Mouse (Mus musculus) frontal cortex, postnatal 10 days (tissue): ENCODE measurements around the gene Ern1.

Source experiments
- DNase-seq, 2 experiments: peaks; one replicate each; pipeline ENCODE4 v3.0.0; 2022; ENCODE audit warnings: low spot score in 2 of 2, mixed read lengths in 1 of 2

The Ern1 gene

DNA sequence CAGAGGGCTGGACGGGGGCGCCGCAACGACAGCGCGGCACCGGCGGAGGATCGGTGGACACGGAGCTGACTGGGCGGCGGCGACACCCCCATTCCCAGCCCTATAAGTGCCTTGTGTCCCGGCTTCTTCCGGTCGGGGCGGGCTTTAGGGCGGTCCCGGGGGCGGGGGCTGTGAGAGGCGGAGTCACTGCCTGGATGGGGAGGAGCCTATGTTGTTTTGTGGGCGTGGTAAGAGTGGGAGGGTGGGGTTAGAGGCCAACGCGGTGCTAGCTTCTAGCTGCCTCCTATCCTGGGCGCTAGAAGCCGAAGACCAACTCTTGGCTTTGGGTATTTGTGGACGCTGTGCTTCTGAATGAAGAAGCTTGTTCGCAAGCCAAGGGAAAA is at the start of gene Ern1:
Ern1 (minus strand) TSS at position 120 of the 383 bp plus-strand sequence.
- peak; percentile 89 to 93 for DNase-seq

DNA sequence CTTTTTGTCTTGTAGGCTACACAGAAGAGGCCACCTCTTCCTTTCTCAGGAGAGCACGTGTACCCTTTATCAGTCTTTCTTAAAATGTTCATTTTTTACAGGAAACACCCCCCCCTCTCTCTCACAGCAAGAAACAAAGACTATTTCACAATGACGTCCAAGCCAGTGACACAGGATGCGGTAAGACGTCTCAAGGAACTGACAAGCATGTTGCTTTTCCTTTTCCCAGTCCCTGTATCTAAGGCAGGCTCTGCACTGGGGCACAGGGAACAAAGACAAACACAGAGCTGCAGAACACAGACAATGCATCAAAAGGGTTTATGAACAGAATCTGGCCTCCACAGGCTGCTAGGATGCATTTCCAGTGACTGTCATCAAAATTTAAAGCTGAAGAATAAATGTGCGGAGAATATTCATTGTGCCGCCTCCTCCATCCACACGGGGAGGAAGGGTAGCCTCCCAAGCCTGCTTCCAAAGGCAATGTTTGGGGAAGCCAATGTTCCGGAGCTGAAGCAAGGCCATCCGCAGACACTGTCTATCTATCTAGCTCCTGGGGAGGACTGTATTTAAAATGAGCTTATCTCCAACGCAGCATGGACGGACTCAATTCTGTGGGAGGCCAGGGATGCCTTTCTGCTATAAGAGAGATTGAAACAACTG is 48.7 kb upstream of the Ern1 start:
- no peak for DNase-seq

DNA sequence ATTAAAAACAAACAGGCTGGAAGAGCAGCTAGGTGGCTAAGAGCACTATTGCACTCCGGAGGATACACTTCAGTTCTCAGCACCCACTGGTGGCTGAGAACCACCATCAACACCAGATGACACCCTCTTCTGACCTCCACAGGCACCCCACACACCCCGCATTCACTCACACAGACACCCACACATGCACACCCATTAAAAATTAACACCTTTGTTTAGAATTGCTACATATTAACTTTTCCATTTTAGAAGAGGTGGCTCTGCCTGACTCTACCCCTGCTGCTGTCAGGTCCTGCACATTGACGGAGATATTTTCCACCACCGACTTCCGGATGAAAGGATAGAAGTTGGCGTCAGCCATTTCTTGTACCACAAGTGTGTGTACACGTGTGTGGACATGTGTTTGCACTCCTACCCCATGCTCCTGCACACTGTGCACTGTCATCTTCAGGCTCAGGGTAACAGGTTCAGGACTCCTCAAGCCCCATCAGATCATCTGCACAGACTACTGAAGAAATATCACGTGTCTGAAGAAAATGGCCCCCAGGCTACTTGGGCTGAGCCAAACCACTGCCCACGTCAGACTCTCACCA is 48.1 kb upstream of the Ern1 start:
- DNase-seq: no peak

DNA sequence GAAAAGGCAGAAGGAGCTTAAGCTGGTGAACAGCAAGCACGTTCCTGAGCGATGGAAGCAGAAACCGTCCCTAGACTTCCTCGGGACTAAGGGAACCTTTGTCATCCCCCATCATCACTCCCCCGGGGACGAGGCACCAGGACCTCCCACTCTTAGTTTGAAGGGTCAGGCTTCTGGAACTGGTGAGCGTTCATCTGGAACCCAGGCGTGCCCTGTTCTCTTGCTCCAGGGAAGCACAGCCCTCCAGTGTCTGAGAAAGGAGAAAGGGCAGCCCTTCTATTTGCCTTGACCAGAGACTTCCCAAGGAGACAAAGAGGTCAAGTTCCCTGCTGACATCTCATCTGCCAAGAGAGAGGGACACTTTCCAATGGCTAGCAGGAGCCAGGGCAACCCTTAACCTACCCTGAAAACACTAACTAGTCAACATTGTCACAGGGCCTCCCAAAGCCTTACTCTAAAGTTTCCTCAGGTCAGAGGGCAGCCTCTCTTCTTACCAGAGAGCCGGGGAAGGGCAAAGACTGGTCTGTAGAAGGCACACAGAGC is 44.7 kb upstream of the Ern1 start:
- DNase-seq: no peak

DNA sequence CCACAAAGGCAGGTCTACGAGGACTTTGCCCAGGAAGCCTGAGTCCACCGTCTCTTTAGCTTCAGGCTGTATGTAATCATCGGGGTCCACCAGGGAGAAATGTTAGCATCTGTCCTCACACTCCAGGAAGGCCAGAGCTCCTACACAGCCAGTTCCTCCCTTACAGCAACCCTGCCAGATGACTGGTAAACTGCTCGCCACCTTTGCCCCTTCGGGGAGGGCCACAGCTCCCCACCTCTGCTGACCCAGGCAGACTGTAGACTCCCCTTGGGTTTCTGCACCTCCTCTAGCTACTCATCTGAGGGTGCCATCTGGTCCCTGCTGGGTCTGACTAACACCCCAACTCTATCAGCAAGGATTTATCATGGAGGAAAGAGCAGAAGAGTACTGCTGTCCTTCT is 42.1 kb upstream of the Ern1 start:
- no peak for DNase-seq

DNA sequence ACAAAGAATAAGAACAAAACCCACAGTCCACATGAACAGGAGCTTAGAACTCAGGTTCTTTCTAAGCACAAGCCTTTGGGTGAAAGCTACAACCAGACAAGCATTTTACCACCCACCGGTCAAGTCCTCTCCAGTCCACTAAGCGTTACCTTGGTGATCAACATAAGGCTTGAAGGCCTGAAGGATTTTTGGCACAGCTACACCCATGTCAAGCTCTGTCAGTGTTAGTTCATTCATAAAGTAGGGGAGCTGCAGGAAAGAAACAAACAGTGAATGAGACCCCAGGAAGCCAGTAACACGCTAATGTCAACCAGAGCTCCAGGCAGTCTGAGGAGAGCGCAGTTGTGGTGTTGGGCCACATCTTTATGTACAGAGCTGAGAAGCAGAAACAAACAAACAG is 41.5 kb upstream of the Ern1 start:
- DNase-seq: no peak

DNA sequence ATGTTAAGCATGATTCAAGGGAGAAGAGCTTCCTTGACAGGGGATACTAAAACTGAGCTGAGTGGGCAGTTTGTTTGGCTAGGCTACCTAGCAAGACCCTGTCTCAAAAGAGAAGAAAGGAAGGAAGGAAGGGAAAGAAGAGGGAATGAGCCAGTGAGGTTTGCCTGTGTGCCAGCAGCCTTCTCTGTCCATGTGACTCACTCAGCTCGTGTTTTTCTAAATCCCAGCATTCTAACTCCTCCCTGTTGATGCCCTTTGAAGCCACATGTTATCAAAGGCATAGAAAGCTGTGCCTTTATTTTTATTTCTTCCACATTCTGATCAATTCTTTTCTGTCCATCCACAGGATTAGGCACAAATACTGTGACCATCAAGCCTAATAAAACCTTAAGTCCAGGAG is 40.3 kb upstream of the Ern1 start:
- no peak for DNase-seq

DNA sequence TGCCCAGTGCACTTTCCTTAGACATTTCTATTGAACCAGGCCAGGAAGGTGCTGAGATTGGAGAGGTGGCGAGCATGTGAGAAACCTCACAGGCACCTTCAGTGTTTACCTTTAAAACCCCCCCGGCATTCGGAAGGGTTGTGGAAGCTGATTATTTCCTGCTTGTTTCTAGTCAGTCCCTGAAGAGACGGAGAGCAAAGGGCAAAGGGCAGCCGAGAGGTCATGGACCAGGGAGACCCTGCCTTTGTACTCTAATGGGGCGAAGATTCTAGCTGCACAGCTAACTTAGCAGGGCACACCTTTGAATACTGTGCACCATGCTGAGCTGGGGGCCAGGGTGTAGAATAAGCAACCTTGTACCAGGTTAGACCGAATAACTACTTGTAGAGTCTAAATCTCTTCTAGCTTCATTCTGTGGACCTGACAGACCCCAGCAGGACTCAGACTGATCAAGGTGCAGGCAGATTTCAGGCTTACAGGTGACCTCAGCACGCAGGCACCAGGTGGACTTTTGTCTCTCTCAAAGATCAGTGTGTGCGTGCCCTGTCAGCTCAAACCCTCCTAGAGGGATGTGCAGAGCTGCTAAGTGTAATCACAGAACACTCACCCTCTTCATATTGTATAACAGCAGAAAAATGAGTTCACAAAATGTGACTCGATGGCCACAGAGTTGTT is 39.6 kb upstream of the Ern1 start:
- no peak for DNase-seq

DNA sequence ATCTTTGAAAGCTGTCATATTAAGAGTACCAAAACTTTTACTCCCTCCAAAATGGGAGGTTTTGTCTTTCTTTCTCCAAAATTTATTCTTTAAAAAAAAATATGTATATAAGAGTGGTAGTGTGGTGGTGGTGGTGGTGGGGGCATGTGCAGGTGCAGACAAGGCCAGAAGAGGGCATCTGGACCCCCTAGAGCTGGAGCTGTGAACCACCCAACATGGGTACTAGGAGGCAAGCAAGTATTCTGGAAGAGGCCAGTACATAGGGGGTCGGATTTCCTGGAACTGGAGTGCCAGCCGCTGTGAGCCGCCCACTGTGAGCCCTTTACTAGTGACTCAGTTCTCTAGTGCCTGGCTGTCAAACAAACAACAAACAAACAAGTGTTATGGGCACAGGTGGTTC is 34.9 kb upstream of the Ern1 start:
- no peak for DNase-seq

DNA sequence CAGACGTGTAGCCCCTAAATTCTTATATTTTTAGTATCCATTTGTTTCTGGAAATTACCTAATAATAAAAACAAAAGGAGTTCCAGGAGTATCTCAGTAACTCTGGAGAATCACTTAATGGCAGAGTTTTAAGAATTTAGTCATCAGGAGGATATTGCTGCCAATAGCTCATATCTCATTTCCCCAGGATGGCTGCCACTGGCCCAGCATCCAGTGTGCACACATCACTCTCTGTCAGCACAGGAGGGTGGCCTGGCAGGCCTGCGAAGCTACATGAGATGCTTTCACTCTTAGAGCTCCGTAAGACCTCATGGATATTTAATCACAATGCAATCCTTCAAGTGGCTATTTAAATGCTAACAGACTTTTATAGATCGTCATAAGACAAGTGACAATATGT is 34.0 kb upstream of the Ern1 start:
- DNase-seq: no peak

DNA sequence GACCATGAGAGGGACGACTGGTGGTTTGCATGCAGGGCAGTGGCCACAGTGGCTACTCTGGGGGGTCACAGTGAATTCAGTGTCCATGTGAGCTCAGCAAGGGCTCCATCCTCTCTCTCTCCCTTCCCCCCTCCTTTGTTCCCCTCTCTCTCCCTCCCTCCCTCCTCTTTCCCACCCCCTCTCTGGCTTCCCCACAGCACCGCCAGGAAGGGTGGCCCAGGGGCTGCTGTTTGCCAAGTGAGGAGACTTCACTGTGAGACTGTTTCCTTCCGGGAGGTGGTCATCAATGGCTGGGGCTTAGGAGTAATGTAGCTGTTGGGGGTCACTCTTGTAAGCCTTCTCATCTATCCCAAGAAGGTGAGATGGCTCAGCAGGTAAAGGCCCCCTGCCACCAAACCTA is 32.8 kb upstream of the Ern1 start:
- DNase-seq: no peak

DNA sequence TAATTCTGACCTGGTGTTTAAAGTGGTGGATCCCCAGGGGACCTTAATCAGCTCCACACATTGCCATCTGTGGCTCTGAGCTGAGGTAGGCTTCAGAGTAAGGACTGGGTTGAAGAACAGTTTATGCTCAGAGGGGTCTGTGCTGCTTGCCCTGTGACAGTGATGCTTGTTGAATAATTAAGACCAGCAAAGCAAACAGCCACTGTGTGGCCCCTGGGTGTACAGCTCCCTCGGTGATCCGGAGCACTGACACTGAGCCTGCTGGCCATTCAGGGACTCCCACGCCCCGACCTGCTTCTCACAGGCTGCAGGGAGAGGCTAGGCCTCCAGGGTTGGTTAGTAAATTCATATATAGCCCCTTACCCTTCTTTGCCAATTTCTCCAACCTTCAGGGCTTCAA is 31.9 kb upstream of the Ern1 start:
- DNase-seq: no peak

DNA sequence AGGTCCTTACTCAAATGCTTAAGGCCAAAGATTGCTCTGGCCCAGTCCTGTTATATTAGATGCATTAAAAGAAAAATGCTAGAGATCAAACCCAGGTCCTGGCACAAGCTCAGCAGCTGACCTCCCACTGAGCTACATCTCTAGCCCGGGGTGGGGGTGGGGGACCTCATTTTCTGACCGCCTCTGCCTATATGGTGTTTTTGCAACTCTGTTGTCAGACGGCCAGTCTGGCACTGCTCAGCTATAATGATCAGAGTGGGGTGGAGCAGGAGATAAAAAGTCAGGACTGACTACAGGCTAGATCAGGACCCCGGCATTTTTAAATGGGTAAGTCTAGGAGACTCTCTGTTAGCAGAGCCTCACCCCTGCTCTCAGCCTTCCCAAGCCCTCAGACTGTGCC is 30.7 kb upstream of the Ern1 start:
- no peak for DNase-seq

DNA sequence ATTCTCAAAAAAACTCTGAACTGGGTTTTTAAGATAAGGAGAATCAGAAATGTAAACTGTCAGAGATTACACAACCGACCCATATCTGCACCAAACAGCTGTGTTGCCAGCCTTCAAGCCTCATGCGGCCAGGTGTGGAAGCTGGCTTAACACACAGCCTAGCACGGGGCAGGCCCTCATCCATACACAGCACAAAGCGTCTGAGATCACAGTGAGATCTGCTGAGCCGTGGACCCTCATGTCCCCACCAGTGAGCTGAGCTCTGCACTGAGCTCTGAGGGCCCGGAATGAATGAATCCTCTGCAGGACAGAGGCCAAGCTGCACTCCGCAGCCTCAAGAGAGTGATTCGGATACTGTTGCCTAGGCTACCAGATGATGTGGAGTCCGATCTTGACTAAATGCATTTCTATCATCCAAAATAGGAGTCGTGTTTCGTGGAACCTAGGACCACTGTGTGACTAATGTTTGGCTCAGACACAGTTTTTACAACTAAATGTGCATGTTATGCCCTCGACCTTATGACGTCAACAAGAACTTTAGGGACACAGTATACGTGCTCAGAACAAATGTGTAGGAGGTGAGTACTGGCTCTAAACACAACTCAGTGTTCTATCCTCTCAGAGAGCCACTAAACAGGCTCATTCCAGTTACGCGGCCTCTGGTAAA is 27.6 kb upstream of the Ern1 start:
- DNase-seq: no peak

DNA sequence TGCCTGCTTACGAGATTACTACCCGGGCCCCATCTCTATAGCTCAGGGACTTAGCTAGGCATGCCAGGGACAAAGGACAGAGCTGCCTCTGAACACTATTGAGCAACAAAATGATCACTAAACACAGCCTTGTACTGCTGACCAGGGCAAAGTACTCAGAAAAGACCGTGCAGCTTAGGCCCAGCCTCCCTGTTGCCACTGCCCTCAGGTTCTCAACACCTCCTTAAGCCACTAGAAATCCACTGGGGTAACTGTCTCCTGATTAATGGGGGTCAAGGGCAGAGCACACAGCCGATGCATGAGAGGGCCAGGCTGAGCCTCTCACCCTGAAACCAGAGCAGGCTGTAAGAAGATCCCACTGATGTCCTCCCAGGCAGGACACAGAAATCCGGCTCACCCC is 26.8 kb upstream of the Ern1 start:
- DNase-seq: no peak

DNA sequence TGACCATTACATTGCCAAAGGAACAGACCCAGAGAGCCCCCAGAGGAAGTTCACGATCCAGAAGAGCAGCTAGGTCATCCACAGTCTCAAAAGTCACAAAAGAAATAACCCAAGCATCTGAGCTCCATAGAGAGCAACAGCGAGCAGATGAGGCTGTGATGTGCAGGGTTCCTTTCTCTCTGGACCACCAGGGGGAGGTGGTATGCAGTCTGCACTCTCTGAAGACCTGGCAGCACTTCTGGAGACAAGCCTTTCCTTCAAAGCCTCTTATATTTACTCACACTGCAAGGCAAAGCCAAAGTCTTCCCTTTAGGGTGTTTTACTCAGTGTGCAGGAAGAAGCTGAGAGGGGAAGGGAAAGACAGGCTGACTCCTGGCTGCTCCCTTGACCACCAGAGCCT is 25.5 kb upstream of the Ern1 start:
- peak in 1 of 2 experiments; percentile 68 for DNase-seq

DNA sequence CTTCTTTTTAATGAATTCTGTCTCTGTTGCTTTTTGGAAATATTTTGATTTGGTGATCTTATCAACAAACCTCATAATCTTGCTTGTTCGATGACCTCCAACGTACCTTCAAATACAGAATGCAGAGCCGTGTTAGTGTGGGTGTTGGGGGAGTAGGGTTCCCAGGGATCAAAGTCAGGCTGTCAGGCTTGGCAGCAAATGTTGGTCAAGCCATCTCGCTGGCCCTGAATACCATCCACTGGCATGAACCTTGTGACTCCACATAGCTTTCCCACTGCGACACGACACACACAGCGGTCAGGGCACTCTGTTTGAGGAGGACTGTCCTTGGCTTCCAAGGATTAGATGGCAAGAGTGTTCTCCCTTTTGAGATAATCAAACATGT is 24.3 kb upstream of the Ern1 start:
- DNase-seq: no peak

DNA sequence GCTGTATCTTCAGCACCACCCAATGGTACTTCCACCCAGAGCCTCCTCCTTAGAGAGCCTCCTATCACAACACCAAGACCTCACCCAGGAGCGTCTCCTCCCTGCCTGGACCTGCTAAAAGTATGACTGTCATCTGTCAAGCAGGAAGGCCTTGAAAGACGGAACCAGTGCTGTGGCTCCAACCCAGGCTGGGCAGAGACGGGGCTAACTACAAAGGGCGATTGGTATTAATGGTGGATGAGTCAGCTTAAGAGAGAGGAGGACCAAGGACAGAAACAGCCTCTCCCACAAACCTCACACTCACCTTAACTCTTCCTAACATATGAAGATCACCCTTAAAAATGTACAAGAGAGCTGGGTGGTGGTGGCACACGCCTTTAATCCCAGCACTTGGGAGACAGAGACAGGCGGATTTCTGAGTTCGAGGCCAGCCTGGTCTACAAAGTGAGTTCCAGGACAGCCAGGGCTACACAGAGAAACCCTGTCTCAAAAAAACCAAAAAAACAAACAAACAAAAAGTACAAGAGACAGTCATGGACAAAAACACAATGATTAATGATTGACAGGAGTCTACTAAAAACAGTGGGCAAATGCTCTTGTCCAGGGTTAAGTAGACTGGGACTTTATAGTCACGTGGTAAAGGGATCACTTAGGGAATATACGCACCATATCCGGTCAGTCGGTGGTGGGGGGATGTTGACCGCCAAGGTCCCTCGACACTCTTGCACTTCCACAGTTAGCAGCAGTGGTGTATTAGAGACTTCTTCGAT is 23.8 kb upstream of the Ern1 start:
- DNase-seq: no peak

DNA sequence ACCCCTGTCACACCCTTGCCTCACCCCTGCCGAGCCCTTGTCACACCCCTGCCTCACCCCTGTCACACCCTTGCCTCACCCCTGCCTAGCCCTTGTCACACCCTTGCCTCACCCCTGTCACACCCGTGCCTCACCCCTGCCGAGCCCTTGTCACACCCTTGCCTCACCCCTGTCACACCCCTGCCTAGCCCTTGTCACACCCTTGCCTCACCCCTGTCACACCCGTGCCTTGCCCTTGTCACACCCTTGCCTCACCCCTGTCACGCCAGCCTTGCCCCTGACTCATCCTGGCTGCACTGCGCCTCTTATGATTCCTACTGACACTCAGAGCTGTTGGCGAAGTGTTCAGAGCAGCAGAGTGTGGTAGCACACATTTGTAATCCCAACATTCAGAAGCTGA is 20.0 kb upstream of the Ern1 start:
- DNase-seq: no peak

DNA sequence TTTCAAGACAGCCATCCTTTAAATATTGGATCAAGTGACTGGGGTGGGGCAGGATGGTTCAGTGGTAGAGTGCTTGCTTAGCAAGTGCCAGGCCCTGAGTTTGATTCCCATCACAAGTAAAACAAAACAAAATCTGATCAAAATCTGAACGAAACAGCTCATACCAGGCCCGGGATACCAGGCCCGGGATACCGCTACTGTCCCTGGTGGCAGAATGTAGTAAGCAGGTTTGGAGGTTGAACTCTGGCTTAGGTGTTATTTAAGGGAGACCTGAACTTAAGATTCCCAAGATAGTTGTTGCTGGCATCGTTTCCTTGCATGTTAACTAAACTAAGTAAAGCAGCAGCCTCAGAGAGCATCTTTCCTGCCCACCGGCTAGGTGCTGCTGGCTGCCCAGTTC is 18.6 kb upstream of the Ern1 start:
- no peak for DNase-seq

DNA sequence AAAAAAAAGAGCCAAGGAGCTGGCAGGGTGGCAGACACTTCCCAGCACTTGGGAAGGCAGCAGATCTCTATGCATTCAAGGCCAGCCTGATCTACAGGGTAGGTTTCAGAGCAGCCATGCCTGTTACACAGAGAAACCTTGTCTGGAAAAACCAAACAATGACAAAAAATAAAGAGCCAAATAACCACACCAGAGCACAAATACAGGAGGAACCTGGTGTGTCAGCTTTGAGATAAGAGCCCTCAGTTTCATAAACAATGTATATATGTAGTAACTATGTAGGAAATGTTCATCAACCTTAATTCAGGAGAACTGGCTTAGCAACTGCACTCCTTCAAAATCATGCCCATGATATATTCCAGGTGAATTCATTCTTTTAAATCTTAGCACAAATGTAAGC is 16.5 kb upstream of the Ern1 start:
- DNase-seq: no peak

DNA sequence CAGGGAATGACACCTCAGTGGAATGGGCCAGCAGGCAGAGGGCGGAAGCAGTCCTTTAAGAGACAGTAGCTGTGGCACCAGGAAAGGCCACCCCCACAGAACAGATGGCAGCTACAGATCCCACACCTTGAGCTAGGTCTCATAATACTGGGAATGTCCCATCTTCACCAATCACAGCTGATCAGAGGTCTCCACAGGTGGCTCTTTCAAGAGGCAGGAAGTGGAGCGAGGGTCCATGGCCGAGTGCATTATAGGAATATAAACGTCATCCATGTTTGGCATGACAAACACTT is 15.7 kb upstream of the Ern1 start:
- no peak for DNase-seq
